Mouse (Mus musculus) naive thymus-derived CD4-positive, alpha-beta T cell, adult 2 months (primary cell): ENCODE results near the gene Hs2st1.

Experiments used
- DNase-seq: peaks from one replicate; pipeline ENCODE4 v3.0.0-alpha.2; 2011; ENCODE audit warnings: low read depth

Gene Hs2st1

GRCm38 (mm10) chr3:144386446-144386845, 183.5 kb downstream of the Hs2st1 start:
- DNase-seq: no peak

- no peak for DNase-seq
Measured at GRCm38 (mm10) chr3:144384648-144385047, 185.3 kb downstream of the Hs2st1 start.

GRCm38 (mm10) chr3:144381431-144381980, 188.5 kb downstream of the Hs2st1 start:
- peak; percentile 34 for DNase-seq

GRCm38 (mm10) chr3:144380921-144381320, 189.1 kb downstream of the Hs2st1 start:
- peak; percentile 71 for DNase-seq

GRCm38 (mm10) chr3:144379801-144380200, 190.2 kb downstream of the Hs2st1 start:
- no peak for DNase-seq
